Mouse (Mus musculus): ENCODE measurements around the gene Trnp1. TPM values are rescaled to one million over a fixed set of nuclear protein-coding genes. Genes with fewer than 3 reads are reported as not detected.

Gene Trnp1
- polyA plus RNA-seq, 1 experiment from 2014 or later = 0.27 TPM

DNA sequence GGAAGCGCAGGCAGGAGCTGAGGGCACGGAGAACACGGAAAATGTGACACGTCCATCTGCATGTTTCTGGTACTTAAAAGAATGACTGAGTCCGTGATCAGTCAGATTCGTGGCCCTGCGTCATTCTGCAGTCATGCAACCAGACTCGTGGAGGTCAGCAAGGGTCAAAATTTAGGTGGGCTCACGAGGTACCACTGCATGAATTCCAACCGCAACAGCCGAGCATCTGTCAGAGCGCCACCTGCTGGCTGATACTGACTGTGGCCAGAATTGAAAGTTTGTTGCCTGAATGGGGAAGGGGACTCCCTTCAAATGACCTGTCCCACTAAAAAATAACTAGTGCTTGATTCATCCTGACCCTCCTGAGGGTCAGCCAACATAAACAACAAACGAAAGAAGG is 48.6 kb downstream of the Trnp1 start:
- Histone ChIP-seq H3K27ac (no peak overlapping the region), H3K4me2 (no peak overlapping the region), H3K27me3 (replicated peaks) (peaks cover 27% of the 10 kb centered on the region), H3K4me3 (no peak overlapping the region), H3K4me1 (no peaks in the 10 kb centered on the region), H3K9ac (no peak overlapping the region), H3K9me3 (replicated peaks) (no peaks in the 10 kb centered on the region), H3K36me3 (no peaks in the 10 kb centered on the region)
- WGBS (ENCODE audit: insufficient replicate concordance) = 22% methylated on average over 13 of the region's 13 CpGs
- ATAC-seq = no peak

DNA sequence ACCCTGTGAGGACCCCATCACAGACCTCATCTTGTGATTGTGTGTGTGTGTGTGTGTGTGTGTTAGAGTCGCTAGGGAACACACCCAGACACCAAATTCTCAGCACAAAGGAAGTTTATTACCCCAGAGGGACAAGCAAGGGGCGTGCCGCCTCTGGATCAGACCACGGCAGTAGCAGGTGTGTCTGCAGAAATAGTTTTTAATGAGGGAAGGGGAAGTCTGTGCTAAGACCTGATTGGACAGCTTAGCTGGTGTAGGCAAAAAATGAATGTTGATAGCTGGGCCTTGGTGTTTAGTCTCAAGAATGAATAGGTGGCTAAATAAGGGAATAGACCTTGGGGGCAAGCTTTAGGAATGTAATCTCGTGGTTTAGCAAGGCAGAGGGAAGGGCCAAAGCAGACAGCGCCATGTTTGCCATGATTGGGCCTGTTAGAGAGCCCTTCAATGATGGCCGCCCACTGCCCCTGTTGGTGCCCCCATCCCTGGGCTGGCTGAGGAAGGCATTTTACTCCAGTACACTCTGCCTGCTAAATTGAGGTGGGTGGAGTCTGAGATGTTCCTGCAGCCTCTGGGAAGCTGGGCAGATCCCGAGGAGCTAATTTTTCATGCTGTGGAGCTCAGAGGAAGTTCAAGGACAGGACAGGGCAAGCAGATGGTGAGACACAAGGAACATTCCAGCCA is 49.5 kb downstream of the Trnp1 start:
- Histone ChIP-seq H3K36me3 (no peaks in the 10 kb centered on the region), H3K4me1 (no peaks in the 10 kb centered on the region), H3K27ac (no peak overlapping the region), H3K27me3 (replicated peaks) (peaks cover 27% of the 10 kb centered on the region), H3K4me3 (no peak overlapping the region), H3K9me3 (replicated peaks) (no peaks in the 10 kb centered on the region), H3K9ac (no peak overlapping the region), H3K4me2 (no peak overlapping the region)
- no peak for ATAC-seq
- 54% methylated on average over 8 of the region's 8 CpGs for WGBS (ENCODE audit: insufficient replicate concordance)

DNA sequence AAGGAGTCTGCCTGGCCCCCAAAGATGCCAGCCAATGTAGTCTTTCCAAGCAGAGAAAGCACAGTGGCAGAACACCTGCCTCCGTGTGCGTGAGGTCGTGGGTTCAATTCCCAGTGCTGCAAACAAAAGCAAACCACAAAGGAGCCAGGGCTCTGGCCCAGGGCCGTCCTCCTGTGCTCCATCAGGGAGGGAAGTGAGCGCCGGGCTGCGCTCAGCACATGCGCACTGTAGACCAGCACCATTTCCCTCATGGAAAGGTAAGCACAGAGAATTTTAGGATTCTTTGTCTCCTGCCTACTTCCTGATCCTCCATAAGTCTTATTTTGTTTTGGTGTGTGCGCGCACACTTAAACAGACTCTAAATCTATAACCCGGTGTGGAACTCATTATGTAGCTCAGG is 50.4 kb downstream of the Trnp1 start:
- Histone ChIP-seq H3K9ac (no peak overlapping the region), H3K27ac (no peak overlapping the region), H3K27me3 (replicated peaks) (peaks cover 27% of the 10 kb centered on the region), H3K36me3 (no peaks in the 10 kb centered on the region), H3K4me3 (no peak overlapping the region), H3K4me1 (no peaks in the 10 kb centered on the region), H3K4me2 (no peak overlapping the region), H3K9me3 (replicated peaks) (no peaks in the 10 kb centered on the region)
- 73% methylated on average over 11 of the region's 11 CpGs for WGBS (ENCODE audit: insufficient replicate concordance)
- no peak for ATAC-seq

DNA sequence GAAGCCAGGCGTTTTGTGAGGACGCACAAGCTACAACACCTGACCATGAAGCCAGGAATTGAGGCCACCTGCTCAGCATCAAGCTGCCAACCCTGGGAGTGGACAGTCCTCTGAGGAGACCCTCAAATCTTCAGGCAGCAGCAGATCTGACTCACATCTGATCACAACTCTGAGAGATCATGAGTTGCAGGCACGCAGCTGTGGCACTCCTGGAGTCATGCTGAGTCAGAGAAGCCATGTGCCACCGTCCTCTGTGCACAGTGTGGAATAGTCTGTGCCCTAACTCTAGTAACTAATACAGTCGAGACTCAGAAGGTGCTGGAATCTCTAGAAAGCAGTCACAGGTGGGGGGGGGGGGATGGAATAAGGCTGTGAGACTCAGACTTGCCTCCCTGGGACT is 51.0 kb downstream of the Trnp1 start:
- Histone ChIP-seq H3K9me3 (replicated peaks) (no peaks in the 10 kb centered on the region), H3K27me3 (replicated peaks) (peaks cover 27% of the 10 kb centered on the region), H3K36me3 (no peaks in the 10 kb centered on the region), H3K9ac (no peak overlapping the region), H3K4me3 (no peak overlapping the region), H3K4me2 (no peak overlapping the region), H3K4me1 (no peaks in the 10 kb centered on the region), H3K27ac (no peak overlapping the region)
- WGBS (ENCODE audit: insufficient replicate concordance) = 47% methylated on average over 5 of the region's 5 CpGs
- no peak for ATAC-seq

DNA sequence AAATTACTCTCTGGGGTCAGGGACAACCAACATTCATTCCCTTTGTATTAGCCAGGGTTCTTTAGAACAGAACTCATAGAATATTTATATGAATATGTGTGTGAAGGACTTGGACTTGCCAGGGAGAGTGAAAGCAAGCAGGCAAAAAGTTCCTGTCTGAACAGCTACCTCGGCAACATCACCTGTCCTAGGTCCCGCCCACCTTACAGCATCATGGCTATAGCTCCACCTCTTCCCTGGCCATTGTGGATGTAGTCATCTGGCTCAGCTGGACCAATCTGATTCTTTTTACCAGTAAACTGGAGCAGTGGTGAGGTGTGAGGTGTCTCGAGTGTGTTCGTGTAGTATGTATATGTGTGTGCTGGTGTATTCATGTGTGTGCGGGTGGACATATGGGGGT is 52.6 kb downstream of the Trnp1 start:
- Histone ChIP-seq H3K9ac (no peak overlapping the region), H3K36me3 (no peaks in the 10 kb centered on the region), H3K9me3 (replicated peaks) (no peaks in the 10 kb centered on the region), H3K4me2 (no peak overlapping the region), H3K4me1 (no peaks in the 10 kb centered on the region), H3K4me3 (no peak overlapping the region), H3K27me3 (replicated peaks) (peaks cover 42% of the 10 kb centered on the region), H3K27ac (no peak overlapping the region)
- no peak for ATAC-seq
- WGBS (ENCODE audit: insufficient replicate concordance) = 76% methylated on average over 5 of the region's 5 CpGs

DNA sequence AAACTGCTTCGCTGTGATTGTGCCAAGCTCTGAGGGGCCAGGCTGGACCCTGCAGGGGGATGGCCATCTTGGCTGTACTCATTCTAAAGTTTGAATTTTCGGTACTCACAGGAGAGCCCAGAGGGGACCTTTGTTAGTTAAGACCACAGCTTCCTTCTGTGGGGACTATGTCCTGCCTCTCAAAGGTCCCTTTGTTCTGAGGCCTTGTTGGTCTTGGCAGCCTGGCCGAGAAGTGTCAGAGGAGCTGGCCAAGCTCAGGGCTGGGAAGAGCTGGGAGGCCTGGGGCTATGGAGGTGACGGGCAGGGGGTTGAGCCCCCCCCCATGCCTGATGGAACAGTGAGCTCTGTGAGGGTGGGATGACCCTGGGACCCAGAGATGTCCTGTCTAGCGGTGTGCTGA is 55.3 kb downstream of the Trnp1 start:
- H3K36me3 ChIP-seq = no peaks in the 10 kb centered on the region
- 51% methylated on average over 5 of the region's 5 CpGs for WGBS (ENCODE audit: insufficient replicate concordance)
- H3K9ac ChIP-seq = no peak overlapping the region
- peaks cover 12% of the 10 kb centered on the region; the same call in 1 of the 2 replicates for H3K4me1 ChIP-seq
- H3K9me3 ChIP-seq (replicated peaks) = no peaks in the 10 kb centered on the region
- H3K27me3 ChIP-seq (replicated peaks) = peaks cover 60% of the 10 kb centered on the region
- H3K4me2 ChIP-seq = no peak overlapping the region
- ATAC-seq = no peak
- no peak overlapping the region for H3K27ac ChIP-seq
- no peak overlapping the region for H3K4me3 ChIP-seq

DNA sequence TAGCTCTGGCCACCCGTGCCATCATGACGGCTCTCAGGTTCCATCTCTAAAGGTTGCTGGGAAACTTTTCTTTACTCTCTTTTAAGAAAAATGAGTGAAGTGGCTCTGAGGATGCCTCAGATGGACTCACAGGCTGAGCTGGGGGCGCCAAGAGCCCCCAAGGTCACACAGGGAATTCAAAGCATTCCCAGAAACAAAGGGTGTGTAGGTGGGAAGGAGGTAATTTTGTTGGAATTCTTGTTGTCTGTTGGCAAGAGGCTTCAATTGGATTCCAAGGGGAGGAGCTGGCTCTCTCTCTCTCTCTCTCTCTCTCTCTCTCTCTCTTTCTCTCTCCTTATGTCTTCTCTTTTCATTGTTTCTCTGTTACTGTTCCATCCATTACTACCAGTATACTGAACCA is 56.2 kb downstream of the Trnp1 start:
- ATAC-seq = no peak

More for the DNA sequence above, 56.2 kb downstream of the Trnp1 start:
- H3K4me2 ChIP-seq = no peak overlapping the region
- H3K36me3 ChIP-seq = no peaks in the 10 kb centered on the region
- WGBS (ENCODE audit: insufficient replicate concordance) = 52% methylated on average over 3 of the region's 3 CpGs
- peaks cover 55% of the 10 kb centered on the region for H3K27me3 ChIP-seq (replicated peaks)
- no peaks in the 10 kb centered on the region for H3K9me3 ChIP-seq (replicated peaks)
- peaks cover 12% of the 10 kb centered on the region; the same call in 1 of the 2 replicates for H3K4me1 ChIP-seq
- no peak overlapping the region for H3K4me3 ChIP-seq
- H3K9ac ChIP-seq = no peak overlapping the region
- H3K27ac ChIP-seq = no peak overlapping the region

Other genes with a start within 250 kb of the Trnp1 start
- gene Sytl1, start 235.4 kb downstream of the Trnp1 start, polyA plus RNA-seq (2016; fragmentation: Nextera tagmentation; extraction: Ambion mirVana) = 0.37 and 0.46 TPM in 2 replicates
- 47.6 and 48.4 TPM in 2 replicates for gene Tmem222, start 220.8 kb downstream of the Trnp1 start, polyA plus RNA-seq (2016; fragmentation: Nextera tagmentation; extraction: Ambion mirVana)
- gene Wdtc1, start 145.1 kb downstream of the Trnp1 start, polyA plus RNA-seq (2016; fragmentation: Nextera tagmentation; extraction: Ambion mirVana) = 10.0 and 11.2 TPM in 2 replicates
- 4.2 and 4.9 TPM in 2 replicates for gene Slc9a1, start 128.8 kb downstream of the Trnp1 start, polyA plus RNA-seq (2016; fragmentation: Nextera tagmentation; extraction: Ambion mirVana)
- 0.06 TPM in 1 of 2 replicates, not detected in the other for gene Tent5b, start 18.4 kb downstream of the Trnp1 start, polyA plus RNA-seq (2016; fragmentation: Nextera tagmentation; extraction: Ambion mirVana)
- gene Kdf1, start 20.4 kb upstream of the Trnp1 start, polyA plus RNA-seq (2016; fragmentation: Nextera tagmentation; extraction: Ambion mirVana) = 0.26 and 0.44 TPM in 2 replicates
- 285 and 299 TPM in 2 replicates for gene Nudc, start 47.4 kb upstream of the Trnp1 start, polyA plus RNA-seq (2016; fragmentation: Nextera tagmentation; extraction: Ambion mirVana)
- gene Nr0b2, start 54.8 kb upstream of the Trnp1 start, polyA plus RNA-seq (2016; fragmentation: Nextera tagmentation; extraction: Ambion mirVana) = 0.56 and 0.77 TPM in 2 replicates
- gene Gpatch3, start 76.2 kb upstream of the Trnp1 start, polyA plus RNA-seq (2016; fragmentation: Nextera tagmentation; extraction: Ambion mirVana) = 7.8 and 8.9 TPM in 2 replicates
- gene Gpn2, start 85.8 kb upstream of the Trnp1 start, polyA plus RNA-seq (2016; fragmentation: Nextera tagmentation; extraction: Ambion mirVana) = 15.2 and 16.2 TPM in 2 replicates
- gene Sfn, start 103.6 kb upstream of the Trnp1 start, polyA plus RNA-seq (2016; fragmentation: Nextera tagmentation; extraction: Ambion mirVana) = 0.21 and 0.81 TPM in 2 replicates
- gene Zdhhc18, start 151.6 kb upstream of the Trnp1 start, polyA plus RNA-seq (2016; fragmentation: Nextera tagmentation; extraction: Ambion mirVana) = 4.6 and 5.5 TPM in 2 replicates
- 7.0 and 10.0 TPM in 2 replicates for gene Pigv, start 174.1 kb upstream of the Trnp1 start, polyA plus RNA-seq (2016; fragmentation: Nextera tagmentation; extraction: Ambion mirVana)